Mouse (Mus musculus) MEL (cell line): ENCODE data around the gene Mpp3. TPM values are rescaled to one million over a fixed set of nuclear protein-coding genes. Genes with fewer than 3 reads are reported as not detected.
A peak's percentile ranks its signal among the peaks of the same experiment; 100 is the strongest.

Experiments used
- DNase-seq: peaks from one replicate; pipeline ENCODE4 v3.0.0; 2011; ENCODE audit warnings: low read depth, low spot score
- H3K27ac ChIP-seq: 2 replicates; pipeline ENCODE4 v1.5.1; 2012; ENCODE audit warnings: low read depth, mild to moderate bottlenecking, control low read depth, low read length, moderate library complexity; ENCODE audit not compliant: control insufficient read depth
- H3K27me3 ChIP-seq, 2 experiments: fragments of 150-350 bp in 1 of 2; sonication (generic) in 1 of 2; 2 replicates each; pipeline ENCODE4 v1.6.1; 2012; ENCODE audit warnings: low read length in 2 of 2, mild to moderate bottlenecking in 2 of 2, improper control_type of control experiment in 1 of 2, moderate library complexity in 1 of 2; ENCODE audit not compliant: insufficient read depth in 2 of 2, control insufficient read depth in 1 of 2
- H3K36me3 ChIP-seq, 2 experiments: 2 replicates each; pipeline ENCODE4 v1.6.1; 2012 to 2014; ENCODE audit warnings: low read length in 2 of 2, improper control_type of control experiment in 1 of 2, inconsistent platforms in 1 of 2, mild to moderate bottlenecking in 1 of 2; ENCODE audit not compliant: insufficient read depth in 2 of 2, control insufficient read depth in 1 of 2
- H3K4me1 ChIP-seq, 2 experiments: fragments of 150-350 bp in 1 of 2; sonication (generic) in 1 of 2; 2 replicates each; pipeline ENCODE4 v1.6.1; 2012; ENCODE audit warnings: low read length in 2 of 2, improper control_type of control experiment in 1 of 2, mild to moderate bottlenecking in 1 of 2; ENCODE audit not compliant: insufficient read depth in 2 of 2, control insufficient read depth in 1 of 2
- H3K4me3 ChIP-seq, 2 experiments: fragments of 150-350 bp in 1 of 2; sonication (generic) in 1 of 2; 2 replicates each; pipeline ENCODE4 v1.5.1; 2012; ENCODE audit warnings: low read depth in 2 of 2, low read length in 2 of 2, mild to moderate bottlenecking in 2 of 2, moderate library complexity in 2 of 2, control low read depth in 1 of 2, improper control_type of control experiment in 1 of 2; ENCODE audit not compliant: control insufficient read depth in 1 of 2, insufficient read depth in 1 of 2
- H3K79me2 ChIP-seq: 2 replicates; pipeline ENCODE4 v1.6.1; 2012; ENCODE audit warnings: mild to moderate bottlenecking, low read length, moderate library complexity; ENCODE audit not compliant: control insufficient read depth, poor library complexity, insufficient read depth
- H3K9ac ChIP-seq: 2 replicates; pipeline ENCODE4 v1.6.1; 2012; ENCODE audit warnings: low read depth, mild to moderate bottlenecking, control low read depth, low read length, moderate library complexity; ENCODE audit not compliant: control insufficient read depth, poor library complexity, severe bottlenecking
- H3K9me3 ChIP-seq: fragments of 150-350 bp; sonication (generic); replicated peaks from 2 replicates; pipeline ENCODE4 v1.6.1; 2012; ENCODE audit warnings: mild to moderate bottlenecking, low read length, improper control_type of control experiment, moderate library complexity; ENCODE audit not compliant: insufficient read depth
- CHD2 ChIP-seq: IDR thresholded peaks from 2 replicates; pipeline ENCODE4 v1.6.1; 2011; ENCODE audit warnings: low read length, improper control_type of control experiment
- CTCF ChIP-seq, 3 experiments: IDR thresholded peaks in 2 of 3; conservative IDR thresholded peaks in 1 of 3; 2 replicates each; pipeline ENCODE4 v1.5.1; 2011 to 2012; ENCODE audit warnings: low read length in 3 of 3, low read depth in 2 of 3, mild to moderate bottlenecking in 2 of 3, improper control_type of control experiment in 1 of 3, inconsistent platforms in 1 of 3, mixed read lengths in 1 of 3, moderate library complexity in 1 of 3; ENCODE audit not compliant: control insufficient read depth in 1 of 3, insufficient read depth in 1 of 3, poor library complexity in 1 of 3, severe bottlenecking in 1 of 3
- E2F4 ChIP-seq: IDR thresholded peaks from 2 replicates; pipeline ENCODE4 v1.6.1; 2011; ENCODE audit warnings: low read depth, low read length, improper control_type of control experiment, borderline replicate concordance
- ELF1 ChIP-seq: IDR thresholded peaks from 2 replicates; pipeline ENCODE4 v1.6.1; 2014; ENCODE audit warnings: low read depth, mild to moderate bottlenecking, inconsistent platforms, low read length, improper control_type of control experiment, moderate library complexity
- HCFC1 ChIP-seq: IDR thresholded peaks from 2 replicates; pipeline ENCODE4 v1.6.1; 2012; ENCODE audit warnings: low read depth, mild to moderate bottlenecking, inconsistent platforms, low read length, improper control_type of control experiment, moderate library complexity
- JUND ChIP-seq: IDR thresholded peaks from 2 replicates; pipeline ENCODE4 v1.6.1; 2011; ENCODE audit warnings: low read depth, mild to moderate bottlenecking, improper control_type of control experiment, low read length
- MAFK ChIP-seq: IDR thresholded peaks from 2 replicates; pipeline ENCODE4 v1.6.1; 2011; ENCODE audit warnings: low read depth, mild to moderate bottlenecking, low read length, improper control_type of control experiment, borderline replicate concordance
- MAX ChIP-seq: IDR thresholded peaks from 2 replicates; pipeline ENCODE4 v1.6.1; 2011; ENCODE audit warnings: low read length, improper control_type of control experiment
- MAZ ChIP-seq: IDR thresholded peaks from 2 replicates; pipeline ENCODE4 v1.6.1; 2012; ENCODE audit warnings: low read depth, mild to moderate bottlenecking, inconsistent platforms, low read length, improper control_type of control experiment
- MEF2A ChIP-seq: IDR thresholded peaks from 2 replicates; pipeline ENCODE4 v1.6.1; 2014; ENCODE audit warnings: low read depth, mild to moderate bottlenecking, inconsistent platforms, low read length, improper control_type of control experiment; ENCODE audit not compliant: poor library complexity, insufficient replicate concordance, severe bottlenecking; ENCODE audit errors: extremely low read depth
- MXI1 ChIP-seq: IDR thresholded peaks from 2 replicates; pipeline ENCODE4 v1.6.1; 2011; ENCODE audit warnings: mild to moderate bottlenecking, low read depth, low read length, improper control_type of control experiment
- MYB ChIP-seq: IDR thresholded peaks from 2 replicates; pipeline ENCODE4 v1.6.1; 2011; ENCODE audit warnings: mild to moderate bottlenecking, low read depth, low read length, improper control_type of control experiment
- MYC ChIP-seq: IDR thresholded peaks from 2 replicates; pipeline ENCODE4 v1.6.1; 2011; ENCODE audit warnings: low read depth, mild to moderate bottlenecking, low read length, improper control_type of control experiment, moderate library complexity
- NELFE ChIP-seq: IDR thresholded peaks from 2 replicates; pipeline ENCODE4 v1.6.1; 2011; ENCODE audit warnings: low read depth, low read length, improper control_type of control experiment
- NRF1 ChIP-seq: IDR thresholded peaks from 2 replicates; pipeline ENCODE4 v1.6.1; 2014; ENCODE audit warnings: low read depth, mild to moderate bottlenecking, inconsistent platforms, low read length, improper control_type of control experiment, moderate library complexity; ENCODE audit not compliant: poor library complexity, insufficient read depth, severe bottlenecking
- POLR2A ChIP-seq, 2 experiments: IDR thresholded peaks; 2 replicates each; pipeline ENCODE4 v1.6.1; 2011 to 2012; ENCODE audit warnings: low read length in 2 of 2, mild to moderate bottlenecking in 2 of 2, control low read depth in 1 of 2, improper control_type of control experiment in 1 of 2, low read depth in 1 of 2, moderate library complexity in 1 of 2; ENCODE audit not compliant: control insufficient read depth in 1 of 2, insufficient read depth in 1 of 2, poor library complexity in 1 of 2
- RCOR1 ChIP-seq: IDR thresholded peaks from 2 replicates; pipeline ENCODE4 v1.6.1; 2012; ENCODE audit warnings: low read depth, mild to moderate bottlenecking, inconsistent platforms, low read length, improper control_type of control experiment
- SMC3 ChIP-seq: IDR thresholded peaks from 2 replicates; pipeline ENCODE4 v1.6.1; 2011; ENCODE audit warnings: low read depth, low read length, improper control_type of control experiment
- UBTF ChIP-seq: IDR thresholded peaks from 2 replicates; pipeline ENCODE4 v1.6.1; 2012; ENCODE audit warnings: low read depth, mild to moderate bottlenecking, inconsistent platforms, low read length, improper control_type of control experiment, moderate library complexity, borderline replicate concordance; ENCODE audit not compliant: insufficient read depth
- USF1 ChIP-seq: IDR thresholded peaks from 2 replicates; pipeline ENCODE4 v1.6.1; 2014; ENCODE audit warnings: low read depth, mild to moderate bottlenecking, inconsistent platforms, low read length, improper control_type of control experiment, moderate library complexity
- USF2 ChIP-seq, 2 experiments: IDR thresholded peaks; 2 replicates each; pipeline ENCODE4 v1.6.1; 2011 to 2012; ENCODE audit warnings: improper control_type of control experiment in 2 of 2, low read length in 2 of 2, borderline replicate concordance in 1 of 2, inconsistent platforms in 1 of 2, low read depth in 1 of 2, mild to moderate bottlenecking in 1 of 2; ENCODE audit not compliant: insufficient read depth in 1 of 2
- ZC3H11A ChIP-seq: IDR thresholded peaks from 2 replicates; pipeline ENCODE4 v1.6.1; 2012; ENCODE audit warnings: low read depth, mild to moderate bottlenecking, inconsistent platforms, low read length, improper control_type of control experiment
- ZMIZ1 ChIP-seq: IDR thresholded peaks from 2 replicates; pipeline ENCODE4 v1.6.1; 2012; ENCODE audit warnings: low read depth, mild to moderate bottlenecking, inconsistent platforms, low read length, improper control_type of control experiment, moderate library complexity
- ZNF384 ChIP-seq: IDR thresholded peaks from 2 replicates; pipeline ENCODE4 v1.6.1; 2012; ENCODE audit warnings: low read depth, mild to moderate bottlenecking, inconsistent platforms, low read length, improper control_type of control experiment
- polyA plus RNA-seq, 2 experiments: library from polyadenylated mRNA; stranded (reverse) in 1 of 2; unstranded in 1 of 2; fragments of >175 nt in 1 of 2; fragments of >200 nt in 1 of 2; gene quantifications; 2 replicates each; pipeline versions ENCODE4 v1.2.1 to v1.2.4; 2012; ENCODE audit warnings: low replicate concordance in 2 of 2, low read depth in 1 of 2; ENCODE audit not compliant: insufficient read length in 2 of 2, insufficient read depth in 1 of 2, missing spikeins in 1 of 2
- total RNA-seq: library from RNA; depleted of rRNA; stranded (reverse); fragments of 300-350 nt; gene quantifications from 2 replicates; pipeline ENCODE4 v1.2.3, GENCODE M21; 2012

Gene Mpp3
- total and polyA plus RNA-seq, 3 experiments = 5.5 to 7.1 TPM; not detected in 1

GRCm38 (mm10) chr11:102049875-102050482 is 21.7 kb upstream of the Mpp3 start:
- Histone ChIP-seq H3K27ac (no peak overlapping the region), H3K4me3 (no peak overlapping the region), H3K79me2 (no peaks in the 10 kb centered on the region), H3K36me3 (no peaks in the 10 kb centered on the region), H3K9me3 (no peaks in the 10 kb centered on the region), H3K27me3 (peaks cover 0 to 3% of the 10 kb centered on the region in 2 experiments; a peak in 2 of 4 replicates), H3K9ac (no peak overlapping the region), H3K4me1 (peaks cover 0 to 3% of the 10 kb centered on the region in 2 experiments; a peak in 1 of 4 replicates)
- DNase-seq = peak; percentile 47
- TF ChIP-seq USF1 (no peak), POLR2A (IDR thresholded peaks at IDR 0.05; ENCODE audit: control insufficient read depth in 1 of 2, insufficient read depth in 1 of 2, low read depth in 1 of 2, low read length in 2 of 2, poor library complexity in 1 of 2) (no peak), JUND (no peak)

GRCm38 (mm10) chr11:102046607-102047006 is 18.3 kb upstream of the Mpp3 start:
- Histone ChIP-seq H3K36me3 (no peaks in the 10 kb centered on the region), H3K27me3 (peaks cover 0 to 4% of the 10 kb centered on the region in 2 experiments; a peak in 2 of 4 replicates), H3K9me3 (no peaks in the 10 kb centered on the region), H3K27ac (no peak overlapping the region), H3K4me3 (no peak overlapping the region), H3K4me1 (0 out of 4 replicates have a peak, but pooled peaks cover 0 to 1% of the 10 kb centered on the region in 2 experiments), H3K9ac (no peak overlapping the region)
- no peak for DNase-seq
- TF ChIP-seq ZMIZ1 = no peak
- no peak for TF ChIP-seq ZC3H11A
- TF ChIP-seq E2F4 = no peak
- TF ChIP-seq MEF2A = no peak
- TF ChIP-seq MAX = no peak
- TF ChIP-seq ZNF384 = no peak
- no peak for TF ChIP-seq MAZ
- TF ChIP-seq, all 39 proteins: peak for 0
- H3K79me2 ChIP-seq = no peaks in the 10 kb centered on the region

GRCm38 (mm10) chr11:102044691-102045212 is 16.5 kb upstream of the Mpp3 start:
- H3K9ac ChIP-seq = no peak overlapping the region
- TF ChIP-seq HCFC1 = no peak
- no peak for TF ChIP-seq USF2 (IDR thresholded peaks at IDR 0.05; ENCODE audit: borderline replicate concordance in 1 of 2, insufficient read depth in 1 of 2, low read depth in 1 of 2, low read length in 2 of 2)
- TF ChIP-seq ELF1 = no peak
- no peak for TF ChIP-seq MEF2A
- no peak for TF ChIP-seq MXI1
- no peak for TF ChIP-seq SMC3
- TF ChIP-seq JUND = no peak
- no peak for TF ChIP-seq CTCF (IDR thresholded peaks at IDR 0.05 in 2 of 3, conservative IDR thresholded peaks at IDR 0.05 in 1 of 3; ENCODE audit: control insufficient read depth in 1 of 3, insufficient read depth in 1 of 3, low read depth in 2 of 3, low read length in 3 of 3, poor library complexity in 1 of 3, severe bottlenecking in 1 of 3)
- no peak for TF ChIP-seq MYC
- no peak for TF ChIP-seq UBTF
- TF ChIP-seq NELFE = no peak
- no peak for TF ChIP-seq RCOR1
- no peak for TF ChIP-seq MAFK
- TF ChIP-seq NRF1 = no peak
- TF ChIP-seq CHD2 = no peak
- no peak for TF ChIP-seq MYB
- no peak for TF ChIP-seq ZC3H11A
- H3K27me3 ChIP-seq = peaks cover 0 to 4% of the 10 kb centered on the region in 2 experiments; a peak in 2 of 4 replicates
- 0 out of 4 replicates have a peak, but pooled peaks cover 0 to 4% of the 10 kb centered on the region in 2 experiments for H3K4me1 ChIP-seq
- H3K4me3 ChIP-seq = no peak overlapping the region
- no peaks in the 10 kb centered on the region for H3K79me2 ChIP-seq
- H3K27ac ChIP-seq = no peak overlapping the region
- no peak for DNase-seq
- H3K36me3 ChIP-seq = no peaks in the 10 kb centered on the region
- H3K9me3 ChIP-seq = no peaks in the 10 kb centered on the region
